Mouse (Mus musculus) gastrocnemius, postnatal 4 days (tissue): ENCODE results near the gene Foxo1. TPM values are rescaled to one million over a fixed set of nuclear protein-coding genes. Genes with fewer than 3 reads are reported as not detected.

Experiments used
- DNase-seq, 2 experiments: peaks; one replicate each; pipeline ENCODE4 v3.0.0; 2021 to 2022; ENCODE audit warnings: low spot score in 2 of 2, mixed read lengths in 2 of 2
- total RNA-seq, 2 experiments: library from RNA; stranded (reverse); gene quantifications; 2 replicates each; pipeline ENCODE4 v1.2.3; 2021

The Foxo1 gene
- total RNA-seq, 2 experiments from 2014 or later, result 11.9 to 13.2 TPM

DNA sequence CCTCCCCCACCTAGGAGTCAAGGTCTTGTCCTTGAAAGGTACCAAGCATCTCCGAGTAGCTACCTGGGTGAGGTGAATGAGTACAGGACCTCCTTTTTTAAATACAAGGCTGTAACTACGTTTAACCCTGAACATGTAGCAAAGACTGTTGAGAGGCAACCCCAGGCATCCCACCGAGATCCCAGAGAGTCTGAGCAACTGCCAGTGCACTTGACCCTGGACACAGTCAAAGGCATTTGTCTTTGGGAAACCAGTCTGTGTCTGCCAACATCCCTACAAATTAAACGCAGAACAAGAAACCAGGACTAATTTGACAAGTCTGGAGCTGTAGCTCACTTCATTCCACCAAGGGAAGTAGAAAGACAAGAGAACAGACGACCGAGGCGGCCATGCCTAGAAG, 86.1 kb downstream of the Foxo1 start:
- no peak for DNase-seq

GRCm38 (mm10) chr3:52357265-52357953, 89.3 kb downstream of the Foxo1 start:
- DNase-seq, result no peak

DNA sequence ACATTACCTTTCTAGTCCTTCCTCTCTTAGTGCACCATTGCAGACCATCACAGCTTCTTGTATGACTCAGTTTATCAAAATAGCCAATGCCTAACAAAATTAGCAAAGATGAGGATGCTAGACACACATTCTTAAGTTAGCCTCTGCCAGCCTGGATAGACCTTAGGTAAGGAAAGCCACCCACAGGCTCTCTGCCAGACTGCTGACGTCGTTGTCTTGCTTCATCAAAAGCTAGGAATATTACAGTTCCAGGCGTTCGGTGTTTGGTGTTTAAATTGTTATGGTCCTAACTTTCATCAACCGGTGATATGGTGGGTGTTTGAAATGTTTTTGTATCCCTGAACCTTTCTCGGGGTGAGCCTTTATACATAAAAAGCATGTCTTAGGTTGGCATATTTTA, 96.4 kb downstream of the Foxo1 start:
- DNase-seq, result no peak

GRCm38 (mm10) chr3:52369204-52369603, 101.1 kb downstream of the Foxo1 start:
- no peak for DNase-seq

DNA sequence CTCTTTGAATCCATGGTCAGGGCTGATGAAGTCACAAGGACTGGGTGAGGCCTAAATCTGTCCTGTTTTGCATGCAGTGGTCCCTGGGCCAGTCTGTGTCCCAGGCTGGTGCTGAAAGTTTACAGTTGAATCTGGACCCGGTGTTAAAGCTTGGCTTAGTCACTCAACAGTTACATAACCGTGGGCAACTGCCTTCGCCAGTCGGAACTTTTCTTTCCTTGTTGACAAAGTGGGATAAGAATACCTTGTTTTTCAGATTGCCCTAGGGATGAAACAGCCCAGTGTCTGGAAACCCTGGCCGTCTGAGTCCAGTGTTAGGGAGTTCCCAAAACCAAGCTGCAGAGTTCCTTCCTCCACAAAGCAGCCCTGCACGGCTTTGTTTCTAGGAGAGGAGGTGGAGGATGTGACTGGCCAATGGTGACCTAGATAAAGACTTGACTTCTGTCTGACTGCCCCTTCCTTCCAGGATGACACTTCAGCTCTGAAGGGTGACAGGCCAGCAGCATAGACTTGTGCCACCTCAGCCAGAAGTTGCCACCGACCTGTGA, 101.8 kb downstream of the Foxo1 start:
- DNase-seq, result no peak

DNA sequence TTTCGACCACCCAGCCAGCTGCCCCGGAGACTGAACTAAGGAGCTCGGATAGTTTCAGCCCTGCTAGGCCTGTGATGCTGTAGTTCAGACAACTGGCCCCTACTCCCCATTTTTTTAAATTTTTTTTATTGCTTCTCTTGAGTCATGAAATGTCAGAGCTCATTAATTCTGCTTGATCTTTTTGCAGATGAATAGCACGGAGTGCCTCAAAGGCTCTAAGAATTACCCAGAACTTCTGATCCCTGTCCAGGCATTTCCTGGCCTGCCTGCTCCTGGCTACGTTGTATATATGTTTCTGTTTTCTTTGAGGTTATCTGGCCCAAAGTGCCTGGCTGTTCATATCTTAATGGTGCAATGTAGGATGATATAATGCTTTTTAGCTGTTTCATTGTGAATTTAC, 108.8 kb downstream of the Foxo1 start:
- DNase-seq, result no peak

DNA sequence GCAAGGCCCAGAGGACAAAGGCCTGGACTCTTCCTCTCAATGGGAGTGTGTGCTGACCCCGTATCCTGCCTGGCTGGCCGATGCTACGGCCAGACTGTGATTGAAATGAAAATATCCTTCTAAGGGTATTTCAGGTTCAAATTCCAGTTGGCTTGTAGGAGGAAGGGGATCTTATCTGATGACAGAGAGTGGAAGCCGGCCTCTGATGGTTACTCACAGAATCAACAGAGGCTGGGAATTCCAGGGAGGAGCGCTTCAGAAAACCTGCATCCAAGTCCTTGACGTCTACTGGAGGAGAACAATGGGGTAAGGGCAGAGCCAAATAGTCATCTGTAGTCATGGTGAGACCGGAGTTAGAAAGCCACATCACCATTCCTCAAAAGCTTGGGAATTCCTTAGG, 115.2 kb downstream of the Foxo1 start:
- no peak for DNase-seq

DNA sequence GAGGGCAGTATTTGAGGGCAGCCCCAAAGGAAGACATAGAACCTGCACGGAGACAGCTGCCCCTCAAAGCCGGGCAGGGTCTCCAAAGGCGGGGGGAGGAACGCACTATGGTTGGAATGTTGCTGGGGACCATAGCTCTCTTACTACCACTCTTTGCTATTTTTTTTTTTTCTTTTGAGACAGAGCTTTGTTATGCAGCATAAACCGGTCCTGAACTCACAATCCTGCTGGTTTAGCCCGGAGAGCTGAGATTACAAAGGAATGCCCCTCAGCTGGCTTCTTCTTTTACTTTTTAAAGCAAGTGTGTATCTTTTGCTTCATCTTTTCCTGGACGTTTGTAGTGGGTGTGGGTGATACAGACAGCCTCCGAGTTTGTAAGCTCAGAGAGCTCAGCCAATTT, 118.2 kb downstream of the Foxo1 start:
- DNase-seq, result no peak

DNA sequence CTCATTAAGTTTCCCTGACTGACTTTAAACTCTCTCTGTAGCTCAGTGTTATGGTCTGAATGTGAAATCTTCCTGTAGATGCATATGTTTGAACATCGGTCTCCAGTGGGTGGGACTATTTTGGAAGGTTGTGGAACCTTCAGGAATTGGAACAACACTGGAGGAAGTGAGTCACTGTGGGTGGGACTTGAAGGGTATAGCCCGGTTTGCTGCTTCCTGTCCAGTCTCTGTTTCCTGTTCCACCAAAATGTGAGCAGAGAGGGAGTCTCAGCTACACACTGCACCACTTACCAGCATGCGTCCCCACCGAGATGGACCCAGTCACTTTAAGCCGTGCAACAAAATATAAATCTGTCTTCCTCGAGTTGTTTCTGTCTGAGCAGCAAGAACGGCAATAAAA, 122.2 kb downstream of the Foxo1 start:
- no peak for DNase-seq

- DNase-seq, result no peak
Observed at GRCm38 (mm10) chr3:52390766-52391665, 122.9 kb downstream of the Foxo1 start.

- DNase-seq, result no peak
Observed at GRCm38 (mm10) chr3:52391897-52392296, 123.8 kb downstream of the Foxo1 start.

DNA sequence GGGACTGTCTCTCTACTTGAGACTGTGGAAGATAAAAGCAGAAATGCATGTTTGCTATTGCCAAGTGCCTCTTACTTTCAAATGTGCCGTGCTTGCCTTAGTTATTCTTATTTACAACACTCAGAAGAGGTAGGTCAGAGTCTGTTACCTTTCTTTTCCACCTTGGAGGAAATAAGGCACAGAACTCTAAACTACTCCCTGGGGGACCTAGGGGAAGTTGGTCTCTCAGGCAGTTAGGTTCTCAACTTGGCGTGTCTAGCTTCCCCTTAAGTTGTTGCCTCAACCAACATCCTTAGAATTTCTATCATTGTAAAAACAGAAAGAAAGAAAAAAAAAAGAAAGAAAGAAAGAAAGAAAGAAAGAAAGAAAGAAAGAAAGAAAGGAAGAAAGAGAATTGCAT, 124.4 kb downstream of the Foxo1 start:
- DNase-seq, result no peak

GRCm38 (mm10) chr3:52393171-52393570, 125.0 kb downstream of the Foxo1 start:
- no peak for DNase-seq

GRCm38 (mm10) chr3:52396121-52396731, 128.1 kb downstream of the Foxo1 start:
- no peak for DNase-seq

GRCm38 (mm10) chr3:52396951-52397615, 128.9 kb downstream of the Foxo1 start:
- DNase-seq, result no peak

DNA sequence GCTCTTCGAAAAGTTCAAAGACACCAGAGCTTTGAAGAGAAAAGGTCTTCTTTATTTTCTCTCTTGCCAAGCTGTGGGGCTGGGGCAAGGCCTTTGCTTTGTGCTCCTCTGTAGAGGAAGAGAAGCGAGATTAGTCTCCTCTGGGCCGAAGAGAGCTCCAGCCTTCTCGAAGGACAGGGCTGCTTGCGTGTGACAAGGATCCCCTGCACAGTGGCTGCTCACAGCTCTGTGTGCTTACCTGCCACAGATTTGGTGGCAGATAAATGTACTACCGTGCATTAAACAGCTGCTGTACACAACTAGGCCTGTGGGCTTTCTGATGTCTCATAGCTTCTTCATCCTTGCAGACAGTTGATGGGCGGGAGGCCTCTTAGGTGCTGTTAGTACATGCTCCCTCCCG, 129.8 kb downstream of the Foxo1 start:
- DNase-seq, result no peak

DNA sequence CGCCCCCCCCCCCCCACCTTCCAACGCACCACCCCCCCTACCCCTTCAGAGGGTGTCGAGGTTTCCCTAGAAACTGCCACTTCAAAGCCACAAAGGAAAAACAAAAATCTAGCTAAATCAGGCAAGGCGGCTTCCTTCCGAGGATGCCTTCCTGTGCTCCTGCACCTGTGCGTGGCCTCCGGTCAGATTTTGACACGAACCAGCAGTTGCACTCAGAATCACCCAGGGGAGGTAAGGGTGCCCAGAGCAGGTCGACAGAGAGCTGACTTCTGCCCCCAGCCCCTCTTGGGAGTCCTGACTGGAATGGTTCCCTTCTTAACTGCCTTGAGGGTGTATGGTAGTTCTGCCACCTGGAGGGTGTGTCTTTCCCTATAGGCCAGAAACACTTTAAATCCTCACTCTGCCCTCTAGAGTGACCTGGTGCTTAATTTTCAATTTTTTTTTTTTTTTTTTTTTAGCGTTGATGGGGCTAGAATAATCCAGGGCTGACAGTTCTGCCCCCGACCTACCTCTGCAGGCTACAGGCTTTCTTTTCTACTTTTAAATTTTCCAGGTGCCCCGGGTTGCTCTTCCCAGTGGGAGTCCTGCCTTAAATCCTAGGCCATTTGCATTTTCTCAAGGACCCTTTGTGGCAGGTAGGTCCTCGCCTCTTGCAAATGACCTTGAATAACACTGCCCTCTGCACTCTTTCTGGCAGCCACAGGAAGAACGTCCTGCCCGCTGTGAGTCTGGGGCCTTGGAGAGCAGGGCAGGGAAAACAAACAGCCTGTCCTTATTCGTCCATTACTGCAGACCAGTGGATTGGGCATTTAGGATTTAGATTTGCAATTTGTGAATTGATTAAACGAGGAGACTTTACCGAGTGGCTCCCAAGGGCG, 132.4 kb downstream of the Foxo1 start:
- DNase-seq, result no peak

GRCm38 (mm10) chr3:52401162-52401928, 133.2 kb downstream of the Foxo1 start:
- peak in 1 of 2 experiments; percentile 40 for DNase-seq
